Mouse (Mus musculus) liver, embryonic 13.5 days (tissue): ENCODE data around the gene Frmd4b. TPM values are rescaled to one million over a fixed set of nuclear protein-coding genes. Genes with fewer than 3 reads are reported as not detected.

Source experiments
- ATAC-seq: fragments of 200-750 bp; cut with Nextera tagmentation; 2 replicates; pipeline ENCODE4 v1.8.0; 2017; ENCODE audit warnings: low read depth, mild to moderate bottlenecking, moderate number of reproducible peaks, moderate library complexity
- DNase-seq: peaks from one replicate; pipeline ENCODE4 v3.0.0; 2022
- H3K27ac ChIP-seq: fragments of 300-500 bp; sonication (generic); 2 replicates; pipeline ENCODE4 v1.5.1; 2015; ENCODE audit warnings: moderate library complexity, mild to moderate bottlenecking, inconsistent platforms
- H3K27me3 ChIP-seq: fragments of 300-500 bp; sonication (generic); 2 replicates; pipeline ENCODE4 v1.6.1; 2015; ENCODE audit warnings: mild to moderate bottlenecking, inconsistent platforms
- H3K36me3 ChIP-seq: fragments of 300-500 bp; sonication (generic); 2 replicates; pipeline ENCODE4 v1.6.1; 2015; ENCODE audit warnings: mild to moderate bottlenecking, inconsistent platforms
- H3K4me1 ChIP-seq: fragments of 300-500 bp; sonication (generic); replicated peaks from 2 replicates; pipeline ENCODE4 v1.6.1; 2015; ENCODE audit warnings: inconsistent platforms
- H3K4me2 ChIP-seq: fragments of 300-500 bp; sonication (generic); 2 replicates; pipeline ENCODE4 v1.6.1; 2015; ENCODE audit warnings: inconsistent platforms, mild to moderate bottlenecking, moderate library complexity
- H3K4me3 ChIP-seq: fragments of 300-500 bp; sonication (generic); replicated peaks from 2 replicates; pipeline ENCODE4 v1.5.1; 2015; ENCODE audit warnings: mild to moderate bottlenecking, inconsistent platforms
- H3K9ac ChIP-seq: fragments of 300-500 bp; sonication (generic); 2 replicates; pipeline ENCODE4 v1.6.1; 2015; ENCODE audit warnings: mild to moderate bottlenecking, inconsistent platforms
- H3K9me3 ChIP-seq: fragments of 300-500 bp; sonication (generic); replicated peaks from 2 replicates; pipeline ENCODE4 v1.6.1; 2016; ENCODE audit warnings: inconsistent platforms
- WGBS: fragments of 180-500 bp; shearing (Covaris S2); methylation state at CpG from one replicate; pipeline ENCODE4 v1.1.7; 2015; ENCODE audit not compliant: insufficient replicate concordance; 5-methylcytosine and 5-hydroxymethylcytosine counted together
- polyA plus RNA-seq: library from polyadenylated mRNA; unstranded; fragments of >200 nt; fragmentation: Nextera tagmentation; extraction: Ambion mirVana; gene quantifications from 2 replicates; pipeline ENCODE4 v1.2.1, GENCODE M21; 2015

Gene Frmd4b
- polyA plus RNA-seq, 1 experiment from 2014 or later = 3.8 TPM

GRCm38 (mm10) chr6:97496002-97496401, 121.3 kb downstream of the Frmd4b start:
- 52% methylated on average over 1 of the region's 1 CpGs for WGBS
- H3K9ac ChIP-seq = no peak overlapping the region
- no peaks in the 10 kb centered on the region for H3K4me1 ChIP-seq
- no peak overlapping the region for H3K27ac ChIP-seq
- H3K4me3 ChIP-seq = no peak overlapping the region
- no peak overlapping the region for H3K4me2 ChIP-seq
- H3K27me3 ChIP-seq = no peaks in the 10 kb centered on the region
- DNase-seq (no peak), ATAC-seq (no peak)
- H3K36me3 ChIP-seq = no peaks in the 10 kb centered on the region
- no peaks in the 10 kb centered on the region for H3K9me3 ChIP-seq

GRCm38 (mm10) chr6:97491065-97491464, 126.3 kb downstream of the Frmd4b start:
- DNase-seq (no peak), ATAC-seq (no peak)
- H3K4me1 ChIP-seq = peaks cover 6% of the 10 kb centered on the region
- no peaks in the 10 kb centered on the region for H3K9me3 ChIP-seq
- no peaks in the 10 kb centered on the region for H3K36me3 ChIP-seq
- 69% methylated on average over 5 of the region's 5 CpGs for whole genome bisulfite sequencing
- peaks cover 33% of the 10 kb centered on the region for H3K27me3 ChIP-seq
- no peak overlapping the region for H3K9ac ChIP-seq
- H3K4me3 ChIP-seq = no peak overlapping the region
- H3K27ac ChIP-seq = no peak overlapping the region
- H3K4me2 ChIP-seq = no peak overlapping the region

- no peak overlapping the region for H3K4me3 ChIP-seq
- ATAC-seq (no peak), DNase-seq (no peak)
- WGBS = 34% methylated on average over 7 of the region's 7 CpGs
- no peak overlapping the region for H3K27ac ChIP-seq
- no peaks in the 10 kb centered on the region for H3K9me3 ChIP-seq
- no peaks in the 10 kb centered on the region for H3K36me3 ChIP-seq
- peaks cover 38% of the 10 kb centered on the region for H3K27me3 ChIP-seq
- H3K4me2 ChIP-seq = no peak overlapping the region
- H3K4me1 ChIP-seq = peaks cover 6% of the 10 kb centered on the region
- H3K9ac ChIP-seq = no peak overlapping the region
These were observed 128.5 kb downstream of the Frmd4b start for GRCm38 (mm10) chr6:97488821-97489220.

GRCm38 (mm10) chr6:97488280-97488679, 129.1 kb downstream of the Frmd4b start:
- no peak overlapping the region for H3K4me2 ChIP-seq
- H3K4me3 ChIP-seq = no peak overlapping the region

GRCm38 (mm10) chr6:97487535-97488081, 129.7 kb downstream of the Frmd4b start:
- Histone ChIP-seq H3K9me3 (no peaks in the 10 kb centered on the region), H3K9ac (peak overlapping the region; percentile 33)

More at GRCm38 (mm10) chr6:97488280-97488679, 129.1 kb downstream of the Frmd4b start:
- Histone ChIP-seq H3K27ac (no peak overlapping the region), H3K27me3 (peaks cover 38% of the 10 kb centered on the region), H3K4me1 (peaks cover 6% of the 10 kb centered on the region), H3K9me3 (no peaks in the 10 kb centered on the region), H3K36me3 (no peaks in the 10 kb centered on the region), H3K9ac (no peak overlapping the region)
- ATAC-seq = no peak
- WGBS = 30% methylated on average over 8 of the region's 8 CpGs
- no peak for DNase-seq

GRCm38 (mm10) chr6:97486813-97487361, 130.5 kb downstream of the Frmd4b start:
- Histone ChIP-seq H3K27ac (no peak overlapping the region), H3K9ac (no peak overlapping the region)
- WGBS = 22% methylated on average over 11 of the region's 11 CpGs

More at GRCm38 (mm10) chr6:97487535-97488081, 129.7 kb downstream of the Frmd4b start:
- H3K27ac ChIP-seq = no peak overlapping the region
- peaks cover 6% of the 10 kb centered on the region for H3K4me1 ChIP-seq
- H3K4me2 ChIP-seq = peak overlapping the region; percentile 67
- WGBS = 3% methylated on average over 37 of the region's 40 CpGs
- H3K4me3 ChIP-seq = peak overlapping the region; percentile 41
- ATAC-seq = 0 out of 2 replicates have a peak, but pooled peaks have one; percentile 7
- H3K36me3 ChIP-seq = no peaks in the 10 kb centered on the region
- H3K27me3 ChIP-seq = peaks cover 38% of the 10 kb centered on the region
- DNase-seq = no peak

GRCm38 (mm10) chr6:97485886-97486386, 131.4 kb downstream of the Frmd4b start:
- Histone ChIP-seq H3K36me3 (no peaks in the 10 kb centered on the region), H3K27me3 (peaks cover 38% of the 10 kb centered on the region), H3K9ac (no peak overlapping the region), H3K27ac (no peak overlapping the region), H3K4me1 (peaks cover 6% of the 10 kb centered on the region), H3K4me2 (no peak overlapping the region), H3K9me3 (no peaks in the 10 kb centered on the region), H3K4me3 (no peak overlapping the region)
- ATAC-seq (no peak), DNase-seq (no peak)
- 65% methylated on average over 11 of the region's 11 CpGs for WGBS

More at GRCm38 (mm10) chr6:97486813-97487361, 130.5 kb downstream of the Frmd4b start:
- Histone ChIP-seq H3K4me2 (peak overlapping the region; percentile 67), H3K36me3 (no peaks in the 10 kb centered on the region), H3K4me1 (peaks cover 6% of the 10 kb centered on the region), H3K9me3 (no peaks in the 10 kb centered on the region), H3K27me3 (peaks cover 38% of the 10 kb centered on the region), H3K4me3 (peak overlapping the region; percentile 41)
- DNase-seq (no peak), ATAC-seq (no peak)

- DNase-seq = no peak
- H3K9me3 ChIP-seq = no peaks in the 10 kb centered on the region
- H3K9ac ChIP-seq = no peak overlapping the region
- H3K4me3 ChIP-seq = no peak overlapping the region
- no peaks in the 10 kb centered on the region for H3K36me3 ChIP-seq
- ATAC-seq = no peak
- peaks cover 13% of the 10 kb centered on the region for H3K27me3 ChIP-seq
- WGBS = 38% methylated on average over 6 of the region's 6 CpGs
- H3K4me2 ChIP-seq = no peak overlapping the region
- no peak overlapping the region for H3K27ac ChIP-seq
- peaks cover 5% of the 10 kb centered on the region; the same call in 1 of the 2 replicates for H3K4me1 ChIP-seq
These were observed 135.4 kb downstream of the Frmd4b start for GRCm38 (mm10) chr6:97481912-97482311.

GRCm38 (mm10) chr6:97478981-97479860, 138.1 kb downstream of the Frmd4b start:
- ATAC-seq (no peak), DNase-seq (no peak)
- no peaks in the 10 kb centered on the region for H3K9me3 ChIP-seq
- WGBS = 58% methylated on average over 19 of the region's 19 CpGs
- 0 out of 2 replicates have a peak, but pooled peaks cover 5% of the 10 kb centered on the region for H3K4me1 ChIP-seq
- H3K4me3 ChIP-seq = no peak overlapping the region
- no peaks in the 10 kb centered on the region for H3K27me3 ChIP-seq
- H3K27ac ChIP-seq = no peak overlapping the region
- H3K4me2 ChIP-seq = no peak overlapping the region
- H3K36me3 ChIP-seq = no peaks in the 10 kb centered on the region
- H3K9ac ChIP-seq = no peak overlapping the region

GRCm38 (mm10) chr6:97473672-97474071, 143.7 kb downstream of the Frmd4b start:
- no peak overlapping the region for H3K9ac ChIP-seq
- no peaks in the 10 kb centered on the region for H3K27me3 ChIP-seq
- DNase-seq (no peak), ATAC-seq (no peak)
- no peak overlapping the region for H3K27ac ChIP-seq
- no peaks in the 10 kb centered on the region for H3K9me3 ChIP-seq
- peaks cover 9% of the 10 kb centered on the region; the same call in 1 of the 2 replicates for H3K4me1 ChIP-seq
- WGBS = 66% methylated on average over 4 of the region's 4 CpGs
- no peak overlapping the region for H3K4me3 ChIP-seq
- H3K4me2 ChIP-seq = no peak overlapping the region
- no peaks in the 10 kb centered on the region for H3K36me3 ChIP-seq

- no peak overlapping the region for H3K27ac ChIP-seq
- no peak overlapping the region for H3K4me2 ChIP-seq
- no peak overlapping the region for H3K9ac ChIP-seq
- no peaks in the 10 kb centered on the region for H3K36me3 ChIP-seq
- 0 out of 2 replicates have a peak, but pooled peaks have one; percentile 12 for ATAC-seq
- WGBS = 34% methylated on average over 4 of the region's 4 CpGs
- no peak overlapping the region for H3K4me3 ChIP-seq
- no peaks in the 10 kb centered on the region for H3K27me3 ChIP-seq
- peaks cover 9% of the 10 kb centered on the region; the same call in 1 of the 2 replicates for H3K4me1 ChIP-seq
- no peak for DNase-seq
- no peaks in the 10 kb centered on the region for H3K9me3 ChIP-seq
These were observed 144.3 kb downstream of the Frmd4b start for GRCm38 (mm10) chr6:97472873-97473550.
